Mouse (Mus musculus) ES-Bruce4 (cell line): ENCODE results near the gene H2-Aa.

Experiments
- CTCF ChIP-seq: IDR thresholded peaks from one replicate; pipeline ENCODE4 v1.8.1; 2011; ENCODE audit warnings: low read depth, low read length
- POLR2A ChIP-seq: IDR thresholded peaks from one replicate; pipeline ENCODE4 v1.8.1; 2011; ENCODE audit warnings: low read length; ENCODE audit not compliant: insufficient read depth

DNA sequence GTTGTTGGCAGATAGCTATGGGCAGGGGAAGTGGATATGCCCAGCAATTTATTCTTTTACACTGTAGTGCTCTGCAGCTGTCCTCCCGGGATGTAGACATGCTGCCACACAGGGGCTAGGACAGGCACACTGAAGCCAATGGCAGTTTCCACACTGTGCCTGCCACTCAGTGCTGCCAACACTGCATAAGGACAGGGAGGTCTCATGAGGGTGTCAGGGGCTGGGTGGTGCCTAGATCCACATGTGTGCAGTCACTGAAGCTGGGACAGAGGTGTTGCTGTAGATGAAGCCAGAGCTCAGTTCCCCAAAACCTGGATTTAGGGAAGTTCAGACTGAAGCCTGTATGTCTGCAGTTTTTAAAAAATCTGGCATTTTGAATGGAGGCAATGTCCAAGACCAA, 24.6 kb upstream of the H2-Aa start:
- TF ChIP-seq POLR2A (no peak), CTCF (no peak)
